Mouse (Mus musculus) layer of hippocampus, adult 11-12 months (tissue): ENCODE measurements at regions not wholly inside any gene's neighbourhood (a gene's known extent, or its start where the extent isn't known, plus 50 kb on each side); places are given as distances from the start of the nearest gene placed in this dataset.

Experiments used
- DNase-seq: peaks from one replicate; pipeline ENCODE4 v3.0.0; 2022; ENCODE audit warnings: low spot score

DNA sequence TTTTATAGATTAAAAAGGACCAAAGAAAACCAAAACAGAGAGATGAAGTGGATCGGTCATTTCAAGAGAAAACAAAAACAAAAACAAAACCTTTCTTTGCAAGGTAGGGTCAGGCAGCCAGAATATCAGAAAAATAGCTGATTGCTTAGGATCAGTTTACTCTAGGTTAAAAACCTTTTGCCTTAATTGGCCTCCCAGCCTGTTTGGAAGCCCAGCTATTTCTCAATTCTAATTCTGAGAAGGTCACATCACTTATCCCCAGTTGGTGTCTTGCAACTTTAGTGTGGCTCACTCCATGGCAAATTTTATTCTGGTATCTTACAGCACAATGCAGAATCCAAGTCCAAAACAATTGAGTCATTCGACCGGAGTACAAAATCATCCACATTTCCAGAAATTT lies 70.0 kb downstream of the 1190002N15Rik start:
- DNase-seq: no peak

DNA sequence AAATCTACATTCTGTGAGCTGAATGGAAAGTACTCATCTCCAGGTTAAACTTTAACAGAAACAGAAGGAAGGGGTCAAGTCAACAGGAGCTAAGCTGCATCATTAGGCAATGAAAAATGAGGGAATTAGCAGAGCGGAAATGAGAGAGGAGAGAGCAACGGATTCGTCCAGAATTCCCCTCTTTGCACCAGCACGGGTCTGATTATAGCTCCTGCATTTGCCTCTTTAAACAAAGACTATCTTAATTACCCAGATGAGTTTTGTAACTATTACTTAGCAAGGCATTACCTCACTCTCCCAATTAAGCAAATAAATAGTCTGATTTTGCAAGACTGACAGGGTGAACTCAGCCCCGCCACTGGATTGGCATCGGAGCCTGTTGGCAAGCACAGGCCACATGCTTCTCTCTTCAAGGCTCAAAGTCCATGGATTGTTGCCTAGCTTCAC lies 81.8 kb downstream of the 1190002N15Rik start:
- no peak for DNase-seq

DNA sequence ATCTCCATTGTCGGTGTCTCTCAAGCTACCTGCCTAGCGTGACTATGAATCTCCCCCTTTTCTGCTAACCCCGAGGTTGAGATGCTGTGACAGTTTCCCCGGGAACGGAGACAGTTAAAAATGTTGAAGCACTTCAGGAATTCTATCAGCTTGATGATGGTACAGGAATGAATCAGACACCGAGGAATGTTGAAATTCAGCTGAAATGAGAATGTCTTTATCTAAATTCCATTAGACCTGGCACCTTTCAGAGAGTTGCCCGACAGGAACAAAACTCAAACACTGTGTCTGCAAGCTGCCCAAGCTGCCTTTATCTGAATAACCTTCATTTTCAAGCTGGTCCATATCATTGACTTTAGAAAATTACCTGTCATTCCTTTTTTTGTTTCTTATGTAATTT lies 82.4 kb downstream of the 1190002N15Rik start:
- no peak for DNase-seq

DNA sequence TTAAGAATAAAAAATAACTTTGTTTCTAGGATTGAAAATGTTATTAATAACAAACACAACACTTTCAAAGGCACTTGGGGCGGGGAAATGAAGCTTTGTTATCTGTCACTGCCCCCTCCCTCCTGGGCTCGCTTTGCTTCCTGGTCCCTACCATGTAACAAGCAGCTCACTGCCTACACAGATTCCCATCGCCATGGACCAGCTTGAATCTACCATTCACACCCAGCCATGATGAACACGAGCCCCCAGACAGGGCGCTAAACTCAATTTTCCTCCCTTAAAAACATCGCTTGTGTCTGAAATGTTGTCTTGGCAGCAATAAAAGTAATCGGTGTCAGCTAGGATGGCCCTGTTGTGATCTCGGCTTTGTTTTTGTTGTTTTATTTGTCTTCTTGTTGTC lies 88.0 kb downstream of the 1190002N15Rik start:
- DNase-seq: no peak

DNA sequence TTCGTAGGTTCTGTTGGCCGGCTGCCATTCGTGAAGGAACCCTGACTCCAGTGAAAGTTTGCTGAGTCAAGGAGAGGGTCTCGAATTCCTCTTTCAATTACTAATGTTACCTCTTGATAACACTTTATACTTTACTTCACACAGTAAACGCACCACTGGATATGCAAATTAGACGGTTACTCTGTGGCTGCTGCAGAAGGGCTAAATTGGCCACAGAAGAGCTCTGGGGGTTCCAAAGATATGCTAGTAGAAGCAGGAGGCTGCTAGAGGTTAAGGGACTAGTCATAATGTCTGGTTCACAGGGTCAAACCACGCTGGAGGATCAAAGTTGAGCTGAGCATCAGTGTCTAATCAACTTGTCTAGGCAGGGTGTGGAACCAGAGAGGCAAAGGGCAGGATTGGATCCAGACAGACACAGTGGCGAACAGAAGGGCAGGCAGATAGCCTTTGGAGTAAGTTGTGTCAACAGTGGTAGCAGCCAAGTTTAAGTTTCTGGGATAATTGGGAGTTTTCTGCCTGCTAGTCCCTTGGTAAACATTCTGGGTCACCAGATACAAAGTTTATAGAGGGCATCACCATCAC lies 91.6 kb downstream of the 1190002N15Rik start:
- DNase-seq: no peak

DNA sequence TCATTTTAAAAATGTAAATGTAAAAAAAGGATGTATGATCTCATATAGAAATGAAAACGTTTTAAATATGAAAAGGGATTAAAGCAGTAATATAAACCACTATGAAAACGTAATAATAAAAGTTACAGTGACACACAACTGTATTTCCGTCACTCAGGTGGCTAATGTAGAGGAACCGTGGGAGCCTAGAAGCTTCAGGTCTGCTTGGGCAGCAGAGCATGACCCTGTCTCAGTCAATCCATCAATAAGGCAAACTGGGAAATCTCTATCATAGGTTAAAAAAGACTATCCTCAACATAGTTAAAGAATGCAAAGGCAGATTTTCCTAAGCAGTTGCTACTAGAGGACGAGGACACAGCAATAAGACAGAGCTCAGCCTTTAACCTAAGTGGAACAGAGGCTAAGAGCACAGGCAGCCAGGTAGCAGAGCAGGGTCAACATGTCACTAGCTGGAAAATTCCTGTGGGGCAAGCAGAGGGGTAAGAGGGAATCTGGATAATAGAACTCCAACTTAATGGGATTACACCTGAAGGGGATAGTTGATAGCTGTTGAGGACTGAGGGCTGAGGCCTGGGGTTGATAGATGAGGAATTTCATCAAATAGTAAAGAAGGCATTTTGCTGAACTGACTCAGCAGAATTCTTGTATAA lies 93.6 kb downstream of the 1190002N15Rik start:
- no peak for DNase-seq

DNA sequence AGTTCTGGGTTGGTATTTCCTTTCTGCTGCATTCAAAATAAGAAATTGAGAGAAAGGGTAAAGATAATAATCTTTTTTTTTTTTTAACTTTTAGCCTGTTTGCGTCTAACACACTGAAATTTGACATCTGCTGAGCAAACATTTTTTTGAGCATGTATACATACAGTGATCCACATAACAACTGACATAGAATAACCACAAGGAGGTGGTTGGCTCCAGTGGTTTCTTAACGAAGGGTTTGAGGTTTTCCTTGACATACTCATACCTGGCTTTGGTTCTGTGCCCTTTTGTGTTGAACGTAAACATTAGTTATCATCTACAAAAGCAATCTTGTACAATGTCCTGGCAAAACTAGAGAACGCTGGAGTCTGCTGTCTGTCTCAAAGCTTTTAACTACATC lies 96.5 kb downstream of the 1190002N15Rik start:
- no peak for DNase-seq

DNA sequence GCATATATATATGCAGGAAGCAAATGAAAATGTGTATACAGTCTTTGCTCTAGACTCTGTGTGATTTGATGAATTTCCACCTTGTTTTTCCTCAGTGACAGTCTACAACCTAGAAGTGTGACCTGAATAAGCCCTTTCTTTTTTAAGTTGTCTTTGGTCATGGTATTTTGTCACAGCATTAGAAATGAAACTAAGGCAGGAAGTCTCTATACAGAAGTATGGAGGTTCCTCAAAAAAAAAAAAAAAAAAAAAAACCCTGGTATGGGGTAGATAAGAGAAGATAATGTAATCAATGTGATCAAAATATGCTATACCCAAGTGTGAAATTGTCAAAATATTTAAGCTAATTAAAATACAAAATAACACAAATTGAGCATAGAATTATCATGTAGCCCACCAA lies 104.4 kb downstream of the 1190002N15Rik start:
- DNase-seq: no peak

DNA sequence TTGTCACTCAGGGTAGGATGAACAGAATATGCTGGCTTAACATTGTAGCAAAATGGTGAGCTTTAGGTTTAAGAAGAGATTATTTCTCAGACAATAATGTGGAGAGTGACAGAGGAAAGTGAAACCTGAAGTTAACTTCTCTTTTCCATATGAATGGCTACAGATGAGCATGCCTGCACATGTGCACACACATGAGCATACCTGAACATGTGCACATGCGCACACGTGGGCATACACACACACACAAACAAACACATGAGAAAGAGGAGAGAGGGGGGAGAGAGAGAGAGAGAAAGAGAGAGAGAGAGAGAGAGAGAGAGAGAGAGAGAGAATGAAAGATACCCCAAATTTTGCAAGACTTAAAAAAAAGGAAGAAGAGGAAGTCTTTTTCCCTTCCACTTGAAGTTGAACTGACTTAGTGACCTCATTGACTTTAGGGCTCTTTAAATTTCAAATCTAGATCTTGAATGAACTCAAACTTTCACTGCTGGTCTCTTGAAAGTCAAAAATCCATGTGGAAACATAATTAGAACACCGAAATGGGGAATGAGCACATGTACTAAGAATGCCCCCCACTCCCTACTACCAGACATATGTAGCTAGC lies 105.6 kb downstream of the 1190002N15Rik start:
- no peak for DNase-seq

DNA sequence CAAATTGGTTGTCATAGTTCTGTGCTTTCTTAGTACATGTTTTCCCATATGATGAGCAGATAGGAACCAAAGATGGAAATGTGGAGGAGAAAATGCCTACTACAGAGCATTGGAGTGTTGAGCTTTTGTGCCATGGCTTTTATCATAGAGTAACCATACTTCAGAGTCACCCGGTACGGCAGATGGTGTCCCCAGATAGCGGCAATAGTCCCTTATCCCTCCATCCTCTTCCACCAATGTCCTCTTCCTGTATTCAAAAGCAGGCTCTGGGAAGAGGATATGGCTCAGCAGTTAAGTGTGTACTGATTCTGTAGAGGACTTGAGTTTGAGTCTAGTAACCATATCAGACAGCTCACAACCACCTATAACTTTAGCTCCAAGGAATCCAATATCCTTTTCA lies 106.3 kb downstream of the 1190002N15Rik start:
- no peak for DNase-seq

DNA sequence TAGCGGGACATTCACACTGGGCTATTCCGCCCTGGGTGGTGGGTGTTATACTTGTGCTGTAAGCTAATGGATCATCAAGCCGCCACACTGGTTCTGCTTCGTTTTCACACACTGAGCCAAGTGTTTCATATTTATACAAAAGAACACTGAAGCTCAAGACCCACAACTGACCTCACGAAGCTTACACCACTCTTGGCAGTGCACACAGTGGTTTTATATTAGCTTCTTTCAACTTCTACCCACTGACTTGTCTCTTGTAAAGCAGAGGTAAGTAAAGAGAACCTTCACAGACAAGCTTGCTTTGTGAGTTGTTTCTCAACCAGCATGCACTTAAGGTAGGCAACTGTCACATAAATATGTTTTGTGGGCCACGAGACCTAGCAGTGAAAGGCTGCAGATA lies 106.9 kb downstream of the 1190002N15Rik start:
- DNase-seq: no peak

DNA sequence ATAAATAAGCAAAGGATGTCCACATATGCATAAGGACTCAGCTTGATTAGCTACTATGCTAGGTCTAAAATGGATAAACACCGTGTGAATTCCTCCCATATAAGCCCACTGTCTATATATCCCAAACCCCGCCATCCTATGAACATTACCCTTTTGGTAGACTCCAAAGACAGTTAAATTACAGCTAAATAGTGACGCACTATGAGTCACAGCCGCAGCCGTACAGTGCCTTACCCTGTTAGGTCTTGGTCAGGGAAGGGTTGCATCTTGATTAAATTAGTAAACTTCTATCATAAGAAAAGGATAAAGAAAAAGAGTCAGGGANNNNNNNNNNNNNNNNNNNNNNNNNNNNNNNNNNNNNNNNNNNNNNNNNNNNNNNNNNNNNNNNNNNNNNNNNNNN lies 111.1 kb downstream of the 1190002N15Rik start:
- no peak for DNase-seq

DNA sequence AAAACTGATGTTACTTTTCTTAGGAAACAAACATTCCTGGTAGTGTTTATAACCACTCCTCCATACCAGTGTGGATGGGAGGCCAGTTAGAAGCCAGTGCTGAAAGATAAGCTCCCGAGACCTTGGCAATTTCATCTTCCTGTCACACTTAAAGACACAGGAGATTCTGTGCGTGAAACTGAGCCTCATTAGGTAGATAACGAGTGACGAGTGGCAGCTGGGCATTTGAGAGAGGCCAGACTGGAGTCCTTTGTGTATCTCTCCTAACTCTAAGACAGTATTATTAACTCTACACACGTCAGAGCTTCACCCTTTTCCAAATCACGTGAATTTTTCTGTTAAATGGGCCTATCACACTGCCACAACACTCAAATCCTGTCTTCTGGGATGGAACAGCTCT lies 112.1 kb downstream of the 1190002N15Rik start:
- DNase-seq: no peak

DNA sequence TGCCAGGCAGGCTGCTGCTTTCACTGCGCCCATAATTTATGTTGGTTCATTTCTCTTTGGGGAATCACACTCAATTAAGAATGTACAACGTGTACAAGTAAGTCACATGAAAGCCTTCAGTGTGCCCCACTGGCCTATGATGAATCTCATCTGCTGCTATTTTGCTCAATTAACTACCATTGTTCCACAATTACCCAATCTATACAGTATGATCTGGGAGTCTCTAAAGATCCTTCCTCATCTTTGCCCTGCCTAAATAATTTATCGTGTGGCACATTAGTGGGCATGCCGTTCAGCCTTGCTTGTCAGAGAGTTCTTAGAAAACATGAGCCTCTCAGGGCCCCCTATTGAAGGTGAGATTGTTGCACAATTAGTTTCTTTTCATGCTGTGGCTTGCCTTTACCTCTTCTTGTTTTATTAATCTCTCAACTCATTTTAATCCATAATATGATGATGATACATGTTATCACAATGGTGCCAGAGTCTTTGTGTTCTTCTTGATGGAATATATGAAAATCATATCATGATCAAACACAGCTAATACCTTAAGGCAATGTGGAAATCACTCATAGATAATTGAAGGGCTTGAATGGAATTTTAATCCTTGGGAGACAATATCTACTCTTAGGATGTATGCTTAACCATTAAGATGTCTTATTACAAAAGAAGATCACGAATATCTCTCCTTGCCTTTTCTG lies 113.3 kb downstream of the 1190002N15Rik start:
- no peak for DNase-seq

DNA sequence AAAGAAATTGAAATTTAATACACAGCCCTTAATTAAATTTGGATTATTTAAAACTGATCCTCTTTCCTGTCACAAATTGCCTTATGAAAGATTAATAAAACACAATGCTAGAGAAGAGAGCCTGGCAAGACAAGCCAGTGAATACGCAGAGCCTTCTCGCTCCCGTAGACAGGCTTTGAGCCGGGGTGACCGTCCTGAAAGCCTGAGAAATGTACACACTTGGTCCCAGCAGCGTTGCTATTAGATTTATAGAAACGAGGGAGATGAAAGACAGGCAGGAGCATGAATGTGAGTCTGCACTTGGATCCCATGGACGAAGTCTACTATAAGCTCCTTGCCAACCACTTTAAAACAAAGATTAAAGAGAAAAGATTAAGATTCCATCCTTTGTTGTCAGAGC lies 127.3 kb downstream of the 1190002N15Rik start:
- no peak for DNase-seq

DNA sequence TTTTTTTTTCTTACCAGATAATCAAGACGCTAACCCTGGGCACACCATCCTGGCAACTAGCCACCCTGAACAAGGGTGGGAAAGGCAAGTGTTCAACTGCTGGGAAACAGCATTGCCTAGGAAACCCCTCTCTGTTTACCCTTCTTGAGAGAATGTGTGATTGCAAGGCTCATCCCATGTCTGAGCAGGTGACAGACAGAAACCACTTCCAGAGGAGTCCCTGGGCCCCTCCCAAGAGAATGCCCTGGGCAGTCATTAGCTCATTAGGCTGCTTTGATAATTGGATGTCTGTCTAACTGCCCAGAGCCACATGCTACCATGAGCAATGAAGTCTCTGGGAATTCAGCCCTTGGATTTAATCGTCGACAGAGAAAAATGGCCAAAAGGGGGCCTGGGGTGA lies 127.8 kb downstream of the 1190002N15Rik start:
- no peak for DNase-seq

DNA sequence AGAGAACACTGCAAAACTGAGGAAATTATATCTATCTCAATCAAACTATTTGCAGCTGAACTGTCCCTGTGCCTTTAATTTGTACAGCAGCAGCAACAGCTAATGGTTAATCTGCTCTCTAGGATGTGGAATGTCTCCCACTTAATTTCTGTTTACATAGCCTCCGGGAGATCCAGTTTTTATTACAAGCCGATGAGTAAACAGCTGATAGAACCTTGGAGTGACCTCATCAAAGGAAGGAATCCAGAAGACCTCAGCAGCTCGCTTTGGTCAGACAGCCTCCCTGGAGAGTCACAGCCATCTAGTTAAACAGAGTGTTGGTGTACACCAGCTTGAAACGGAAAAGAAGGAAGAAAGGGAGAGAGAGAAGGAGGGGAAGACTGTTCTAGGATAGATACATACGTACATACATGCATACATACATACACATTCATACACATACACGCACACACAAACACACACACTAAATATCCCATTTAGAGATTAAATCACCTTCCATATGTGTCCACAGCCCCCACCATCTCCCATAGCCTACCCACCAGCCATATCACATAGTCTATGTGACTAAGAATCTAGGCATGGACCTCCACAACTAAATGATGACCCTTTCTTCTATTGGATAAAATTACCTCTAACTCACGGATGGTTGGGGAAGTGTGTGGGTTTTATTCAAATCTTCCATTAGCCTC lies 129.1 kb downstream of the 1190002N15Rik start:
- no peak for DNase-seq

DNA sequence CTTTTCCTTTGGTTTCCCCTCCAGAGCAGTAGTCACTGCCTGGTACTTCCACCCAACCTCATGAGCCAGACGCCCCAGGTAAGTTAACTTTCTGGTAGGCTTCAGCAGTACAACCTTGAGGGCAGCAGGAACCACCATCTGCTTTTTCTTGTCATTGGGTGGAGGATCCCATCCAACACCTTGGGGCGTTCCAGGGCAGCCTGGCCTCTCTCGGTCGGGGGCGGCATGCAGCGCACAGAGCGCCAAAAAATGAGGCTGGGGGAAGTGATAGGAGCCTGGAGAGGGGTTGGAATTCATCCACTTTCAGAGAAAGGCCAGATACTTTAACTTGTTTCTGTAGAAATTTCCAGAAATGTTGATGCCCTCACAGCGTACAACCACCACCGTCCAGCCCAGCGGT lies 130.2 kb downstream of the 1190002N15Rik start:
- DNase-seq: no peak

DNA sequence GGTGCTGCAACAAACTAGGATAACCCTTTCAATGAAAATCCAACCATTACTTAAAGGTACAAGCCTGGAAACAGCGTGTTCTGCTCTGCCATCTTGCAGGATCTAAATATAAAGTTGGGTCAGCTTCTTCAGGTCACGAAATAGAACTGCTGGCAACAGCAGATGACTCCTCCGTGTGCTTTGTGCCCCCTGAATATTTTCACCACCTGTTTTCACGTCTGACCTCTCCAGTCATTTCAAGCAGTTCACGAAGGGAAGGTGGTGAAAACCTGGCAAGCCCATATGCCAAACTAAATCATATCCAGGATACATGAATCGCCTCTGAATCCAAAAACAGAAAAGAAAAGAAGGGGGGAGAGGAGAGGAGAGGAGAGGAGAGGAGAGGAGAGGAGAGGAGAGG lies 133.3 kb downstream of the 1190002N15Rik start:
- no peak for DNase-seq

DNA sequence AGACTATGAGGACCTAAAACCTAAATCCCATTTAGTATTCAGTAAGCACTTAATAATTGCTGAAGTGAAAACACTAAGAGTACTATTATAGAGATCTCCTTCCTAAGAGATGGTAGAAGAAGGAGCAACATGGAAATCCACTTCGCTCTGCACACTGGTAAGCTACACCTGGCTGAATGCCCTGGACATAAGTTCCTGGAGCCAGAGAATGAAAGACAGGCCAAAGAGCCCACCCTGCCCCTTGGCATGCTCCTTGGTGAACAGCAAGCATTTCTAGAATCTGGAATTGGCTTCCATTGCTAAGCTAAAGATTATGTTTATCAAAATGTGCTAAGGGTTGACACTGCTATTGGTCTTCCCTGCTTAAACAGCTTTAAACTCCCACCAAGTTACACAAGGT lies 137.3 kb downstream of the 1190002N15Rik start:
- DNase-seq: no peak

DNA sequence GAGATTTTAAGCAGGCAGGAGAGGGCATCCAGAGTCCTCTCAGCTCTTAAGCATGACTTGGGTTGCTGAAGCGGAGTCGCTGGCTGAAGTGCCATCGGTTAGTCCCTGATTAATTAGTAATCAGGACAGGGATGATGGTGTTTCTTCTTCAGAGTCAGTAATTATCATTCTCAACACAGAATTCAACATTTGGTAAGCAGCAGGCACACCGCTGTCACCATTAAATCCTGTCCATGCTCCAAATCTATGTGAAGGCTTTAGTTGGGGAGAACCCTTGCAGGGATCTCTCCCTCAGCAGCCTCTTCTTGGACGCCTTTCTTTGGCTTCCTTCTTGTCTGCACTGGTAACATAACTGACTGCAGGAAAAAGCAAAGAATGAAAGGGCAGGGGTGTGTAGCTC lies 142.7 kb downstream of the 1190002N15Rik start:
- no peak for DNase-seq

DNA sequence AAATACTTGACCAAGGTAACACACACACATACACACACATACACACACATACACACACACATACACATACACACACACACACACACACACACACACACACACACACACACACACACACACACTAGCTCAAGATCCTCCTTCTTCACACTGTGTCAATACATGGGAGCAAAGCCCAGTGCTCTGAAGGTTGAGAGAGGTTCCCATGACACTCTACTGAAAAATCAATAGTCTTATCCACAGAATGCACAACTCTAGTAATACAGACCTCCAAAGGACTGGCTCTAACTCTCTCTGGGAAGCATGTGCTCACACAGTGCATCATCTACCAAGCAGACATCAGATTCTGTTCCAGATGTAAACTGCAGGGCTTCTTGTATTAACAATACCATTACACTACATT lies 151.7 kb downstream of the 1190002N15Rik start:
- DNase-seq: no peak

DNA sequence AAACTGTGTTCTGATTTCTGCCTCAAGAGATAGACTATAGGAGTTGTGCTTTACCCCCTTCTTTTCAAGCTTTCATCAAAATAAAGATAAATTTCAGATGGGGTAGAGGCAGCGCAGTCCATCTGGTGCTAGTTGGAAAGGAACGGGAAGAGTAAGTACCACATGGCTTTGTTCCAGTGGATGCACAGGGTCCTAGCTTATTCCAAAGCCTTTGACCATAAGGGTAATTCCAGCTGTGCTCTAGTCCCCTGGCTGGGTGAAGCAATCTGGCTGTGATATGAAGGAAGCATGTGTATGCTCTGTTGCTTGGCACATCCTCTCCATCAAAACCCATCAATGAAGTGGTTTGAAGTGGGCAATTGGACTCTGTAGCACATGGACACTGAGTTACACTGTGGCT lies 155.6 kb downstream of the 1190002N15Rik start:
- DNase-seq: no peak
